Mouse (Mus musculus) forebrain, embryonic 16.5 days (tissue): ENCODE measurements around the gene Tuba1c. TPM values are rescaled to one million over a fixed set of nuclear protein-coding genes. Genes with fewer than 3 reads are reported as not detected.
"Not testable (repeated sequence)": the region's sequence is repeated elsewhere in the genome, so short reads cannot be mapped to it uniquely, and the experiment has no call there.

Experiments used
- ATAC-seq: fragments of 200-750 bp; cut with Nextera tagmentation; 2 replicates; pipeline ENCODE4 v1.8.0; 2017; ENCODE audit warnings: mild to moderate bottlenecking, moderate library complexity
- H3K27ac ChIP-seq: fragments of 300-500 bp; sonication (generic); 2 replicates; pipeline ENCODE4 v1.5.1; 2014; ENCODE audit warnings: low read length, control low read depth
- H3K27me3 ChIP-seq: fragments of 300-500 bp; sonication (generic); replicated peaks from 2 replicates; pipeline ENCODE4 v1.6.1; 2014; ENCODE audit warnings: low read length; ENCODE audit not compliant: control insufficient read depth, insufficient read depth
- H3K36me3 ChIP-seq: fragments of 300-500 bp; sonication (generic); 2 replicates; pipeline ENCODE4 v1.6.1; 2014; ENCODE audit not compliant: control insufficient read depth, insufficient read depth
- H3K4me1 ChIP-seq: fragments of 300-500 bp; sonication (generic); replicated peaks from 2 replicates; pipeline ENCODE4 v1.6.1; 2014; ENCODE audit warnings: low read length; ENCODE audit not compliant: control insufficient read depth, insufficient read depth
- H3K4me2 ChIP-seq: fragments of 300-500 bp; sonication (generic); 2 replicates; pipeline ENCODE4 v1.6.1; 2014; ENCODE audit warnings: mild to moderate bottlenecking, low read length, control low read depth
- H3K4me3 ChIP-seq: fragments of 300-500 bp; sonication (generic); replicated peaks from 2 replicates; pipeline ENCODE4 v1.5.1; 2014; ENCODE audit warnings: mild to moderate bottlenecking, low read length, control low read depth
- H3K9ac ChIP-seq: fragments of 300-500 bp; sonication (generic); replicated peaks from 2 replicates; pipeline ENCODE4 v1.6.1; 2014; ENCODE audit warnings: low read depth, low read length, control low read depth
- H3K9me3 ChIP-seq: fragments of 300-500 bp; sonication (generic); 2 replicates; pipeline ENCODE4 v1.6.1; 2016; ENCODE audit warnings: low read length; ENCODE audit not compliant: control insufficient read depth
- WGBS: fragments of 180-500 bp; shearing (Covaris S2); extraction: QIAGEN DNeasy Blood & Tissue Kit; methylation state at CpG from one replicate; pipeline ENCODE4 v1.1.7; 2014; 5-methylcytosine and 5-hydroxymethylcytosine counted together
- polyA plus RNA-seq: library from polyadenylated mRNA; unstranded; fragments of >200 nt; fragmentation: Nextera tagmentation; extraction: Ambion mirVana; gene quantifications from 2 replicates; pipeline ENCODE4 v1.2.1, GENCODE M21; 2015

Gene Tuba1c
- polyA plus RNA-seq, 1 experiment from 2014 or later = 42.1 TPM

DNA sequence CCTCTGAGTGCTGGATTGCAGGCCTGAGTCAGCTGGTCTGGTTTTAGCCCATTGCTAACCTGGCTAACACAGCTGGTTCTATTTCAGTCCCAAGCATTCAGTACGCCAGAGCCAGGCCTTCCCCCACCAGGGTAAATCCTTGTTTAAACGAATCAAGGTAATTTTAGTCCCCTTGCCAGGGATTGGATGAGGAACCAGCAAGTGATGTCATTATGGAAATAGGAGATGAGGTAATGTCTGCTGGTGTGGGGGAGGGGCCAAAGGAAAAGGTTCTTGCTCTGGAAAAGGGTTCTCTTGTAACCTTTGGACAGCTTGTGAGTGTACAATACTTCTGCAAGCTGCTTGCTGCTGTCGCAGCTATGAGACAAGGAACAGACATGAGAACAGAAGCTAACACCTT, 15.2 kb downstream of the Tuba1c start:
- Histone ChIP-seq H3K36me3 (no peaks in the 10 kb centered on the region), H3K4me2 (no peak overlapping the region), H3K9me3 (no peaks in the 10 kb centered on the region), H3K27ac (no peak overlapping the region), H3K4me1 (peaks cover 5% of the 10 kb centered on the region), H3K4me3 (no peak overlapping the region), H3K27me3 (no peaks in the 10 kb centered on the region), H3K9ac (no peak overlapping the region)
- WGBS = 23% methylated on average over 3 of the region's 3 CpGs
- ATAC-seq = no peak

- not testable (repeated sequence) for H3K4me3 ChIP-seq, H3K27ac ChIP-seq, H3K36me3 ChIP-seq, H3K4me2 ChIP-seq, H3K27me3 ChIP-seq, ATAC-seq, H3K9ac ChIP-seq, H3K4me1 ChIP-seq, H3K9me3 ChIP-seq
- WGBS = 79% methylated on average over 6 of the region's 6 CpGs
Measured at GRCm38 (mm10) chr15:99045734-99046133, 16.0 kb downstream of the Tuba1c start.

DNA sequence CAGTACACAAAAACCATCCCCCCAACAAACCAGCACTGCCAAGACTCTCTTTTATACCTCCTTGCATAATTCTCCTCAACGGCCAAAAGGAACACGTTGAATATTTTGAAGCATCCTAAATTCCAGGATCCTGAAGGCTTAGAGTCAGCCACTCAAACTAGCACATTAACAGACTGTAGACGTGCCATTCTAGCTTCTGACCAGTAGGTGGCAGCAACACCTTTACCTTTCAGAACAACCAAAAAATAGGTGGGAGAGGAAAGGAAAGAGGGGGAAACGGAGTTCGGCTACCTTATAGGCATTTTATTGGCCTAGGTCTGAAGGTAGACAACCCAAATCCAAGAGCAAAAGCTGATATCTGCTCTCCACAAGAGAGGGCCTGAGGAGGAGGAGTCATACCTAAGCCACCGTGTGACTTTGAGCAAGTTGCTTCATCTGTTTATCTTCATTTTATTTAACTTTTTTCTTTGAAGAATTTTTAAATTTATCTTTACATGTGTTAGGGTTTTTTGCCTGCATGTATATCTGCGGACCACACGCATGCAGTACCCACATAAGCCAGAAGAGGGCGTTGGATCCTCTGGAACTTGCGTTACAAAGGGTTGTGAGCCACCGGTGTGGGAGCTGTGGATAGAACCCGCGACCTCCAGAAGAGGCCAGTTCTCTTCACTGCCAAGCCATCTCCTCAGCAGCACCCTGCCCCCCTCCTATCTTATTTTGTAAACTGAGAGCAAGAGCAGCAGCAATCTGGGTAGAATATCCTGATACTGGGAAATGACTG, 20.0 kb downstream of the Tuba1c start:
- no peaks in the 10 kb centered on the region for H3K36me3 ChIP-seq
- H3K4me2 ChIP-seq = no peak overlapping the region
- H3K27ac ChIP-seq = no peak overlapping the region
- H3K4me1 ChIP-seq = peaks cover 8% of the 10 kb centered on the region
- no peaks in the 10 kb centered on the region for H3K9me3 ChIP-seq
- no peak overlapping the region for H3K9ac ChIP-seq
- H3K4me3 ChIP-seq = no peak overlapping the region
- 32% methylated on average over 13 of the region's 13 CpGs for WGBS
- peaks cover 12% of the 10 kb centered on the region for H3K27me3 ChIP-seq
- ATAC-seq = no peak

- Histone ChIP-seq H3K27me3 (peaks cover 45% of the 10 kb centered on the region), H3K9me3 (no peaks in the 10 kb centered on the region), H3K36me3 (no peaks in the 10 kb centered on the region), H3K9ac (no peak overlapping the region), H3K27ac (no peak overlapping the region), H3K4me3 (no peak overlapping the region), H3K4me2 (no peak overlapping the region), H3K4me1 (peaks cover 28% of the 10 kb centered on the region)
- 5% methylated on average over 9 of the region's 9 CpGs for WGBS
- no peak for ATAC-seq
Measured at GRCm38 (mm10) chr15:99053373-99053772, 23.7 kb downstream of the Tuba1c start.

GRCm38 (mm10) chr15:99055040-99055439, 25.3 kb downstream of the Tuba1c start, which contains the start of gene Prph:
TSS of gene Prph (plus strand) at chr15:99055174.
- Histone ChIP-seq H3K9me3 (no peaks in the 10 kb centered on the region), H3K27ac (no peak within 1 kb of the TSS), H3K4me1 (peaks cover 28% of the 10 kb centered on the region), H3K9ac (peak within 1 kb of the TSS; percentile 53), H3K4me3 (peak within 1 kb of the TSS; percentile 44), H3K4me2 (peak within 1 kb of the TSS; percentile 81), H3K27me3 (peaks cover 55% of the 10 kb centered on the region), H3K36me3 (no peaks in the 10 kb centered on the region)
- 2% methylated on average over 26 of the region's 30 CpGs for WGBS
- no peak for ATAC-seq

DNA sequence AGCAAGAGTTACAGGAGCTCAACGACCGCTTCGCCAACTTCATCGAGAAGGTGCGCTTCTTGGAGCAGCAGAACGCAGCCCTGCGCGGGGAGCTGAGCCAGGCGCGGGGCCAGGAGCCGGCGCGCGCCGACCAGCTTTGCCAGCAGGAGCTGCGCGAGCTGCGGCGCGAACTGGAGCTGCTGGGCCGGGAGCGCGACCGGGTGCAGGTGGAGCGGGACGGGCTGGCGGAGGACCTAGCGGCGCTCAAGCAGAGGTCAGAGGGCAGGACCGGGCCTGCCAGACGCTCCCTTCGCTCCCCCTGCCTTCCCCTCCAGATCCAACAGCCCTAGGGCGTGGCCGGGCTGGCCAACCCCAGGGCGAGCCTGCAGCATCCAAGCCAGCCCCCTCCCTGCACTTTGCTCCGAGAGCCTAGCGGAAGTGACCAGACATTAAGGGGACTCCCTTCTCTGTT, 25.8 kb downstream of the Tuba1c start:
- Histone ChIP-seq H3K27ac (no peak overlapping the region), H3K9me3 (no peaks in the 10 kb centered on the region), H3K36me3 (no peaks in the 10 kb centered on the region), H3K9ac (peak overlapping the region; percentile 53), H3K4me2 (peak overlapping the region; percentile 81), H3K27me3 (peaks cover 55% of the 10 kb centered on the region), H3K4me1 (peaks cover 28% of the 10 kb centered on the region), H3K4me3 (peak overlapping the region; percentile 44)
- peak; percentile 63; the same call in 1 of the 2 replicates for ATAC-seq
- 0% methylated on average over 35 of the region's 37 CpGs for WGBS

- Histone ChIP-seq H3K36me3 (no peaks in the 10 kb centered on the region), H3K27me3 (peaks cover 54% of the 10 kb centered on the region), H3K9me3 (no peaks in the 10 kb centered on the region), H3K4me3 (no peak overlapping the region; the same call in 1 of the 2 replicates), H3K4me2 (no peak overlapping the region; the same call in 1 of the 2 replicates), H3K27ac (no peak overlapping the region), H3K9ac (no peak overlapping the region), H3K4me1 (peaks cover 28% of the 10 kb centered on the region)
- no peak for ATAC-seq
- 6% methylated on average over 14 of the region's 14 CpGs for WGBS
Measured at GRCm38 (mm10) chr15:99056332-99056731, 26.6 kb downstream of the Tuba1c start.

GRCm38 (mm10) chr15:99065557-99066165, 36.0 kb downstream of the Tuba1c start:
- no peaks in the 10 kb centered on the region for H3K9me3 ChIP-seq
- no peak overlapping the region for H3K4me2 ChIP-seq
- WGBS = 83% methylated on average over 12 of the region's 12 CpGs
- no peak for ATAC-seq
- H3K36me3 ChIP-seq = no peaks in the 10 kb centered on the region
- H3K27ac ChIP-seq = no peak overlapping the region
- H3K4me3 ChIP-seq = no peak overlapping the region
- no peak overlapping the region for H3K9ac ChIP-seq
- H3K4me1 ChIP-seq = no peaks in the 10 kb centered on the region
- no peaks in the 10 kb centered on the region for H3K27me3 ChIP-seq

GRCm38 (mm10) chr15:99071988-99072387, 42.3 kb downstream of the Tuba1c start:
- no peaks in the 10 kb centered on the region for H3K36me3 ChIP-seq
- 86% methylated on average over 1 of the region's 1 CpGs for WGBS
- H3K4me3 ChIP-seq = no peak overlapping the region
- peaks cover 16% of the 10 kb centered on the region for H3K4me1 ChIP-seq
- no peaks in the 10 kb centered on the region for H3K27me3 ChIP-seq
- no peak for ATAC-seq
- no peak overlapping the region for H3K27ac ChIP-seq
- H3K9me3 ChIP-seq = no peaks in the 10 kb centered on the region
- no peak overlapping the region for H3K4me2 ChIP-seq
- H3K9ac ChIP-seq = no peak overlapping the region
